Mouse (Mus musculus) liver, postnatal 0 days (tissue): ENCODE measurements around the gene Bud13.

Source experiments
- CTCF ChIP-seq: sonication (generic); IDR thresholded peaks from 2 replicates; pipeline ENCODE4 v1.5.1; 2016; ENCODE audit warnings: antibody characterized with exemption, low read depth
- EP300 ChIP-seq: IDR thresholded peaks from 2 replicates; pipeline ENCODE4 v1.6.1; 2016; ENCODE audit warnings: antibody characterized with exemption, low read depth, mild to moderate bottlenecking

DNA sequence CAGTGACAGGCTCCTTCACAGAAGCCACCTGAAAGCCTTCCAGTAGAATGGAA, 47.4 kb upstream of the Bud13 start, which contains the start of gene Apoc3:
- no peak for TF ChIP-seq EP300
- TF ChIP-seq CTCF, result no peak
